Mouse (Mus musculus): ENCODE data around the gene Sept1. TPM values are rescaled to one million over a fixed set of nuclear protein-coding genes. Genes with fewer than 3 reads are reported as not detected.

The Sept1 gene
- total RNA-seq, 4 experiments from 2014 or later, result 2.1 to 3.9 (median 2.6) TPM

DNA sequence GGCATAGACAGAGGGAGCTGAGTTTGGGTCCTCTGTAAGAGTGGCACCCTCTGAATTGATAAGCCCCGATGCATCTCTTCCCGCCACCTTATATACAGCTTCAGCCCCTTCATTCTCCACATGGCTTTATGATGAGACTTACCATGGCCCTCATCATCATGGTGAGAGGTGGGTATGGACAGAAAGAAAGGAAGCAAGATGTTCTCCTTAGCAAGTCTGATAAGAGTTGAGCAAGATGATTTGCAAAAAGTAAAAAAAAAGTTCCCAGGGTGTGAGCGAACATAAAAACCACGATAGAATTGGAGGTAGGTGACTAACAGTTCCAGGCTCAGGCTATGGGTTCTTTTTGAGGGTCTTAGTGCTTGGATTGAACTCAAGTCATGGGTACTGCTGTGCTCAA, 14.3 kb downstream of the Sept1 start:
- DNase-seq (ENCODE audit: low spot score), result no peak

DNA sequence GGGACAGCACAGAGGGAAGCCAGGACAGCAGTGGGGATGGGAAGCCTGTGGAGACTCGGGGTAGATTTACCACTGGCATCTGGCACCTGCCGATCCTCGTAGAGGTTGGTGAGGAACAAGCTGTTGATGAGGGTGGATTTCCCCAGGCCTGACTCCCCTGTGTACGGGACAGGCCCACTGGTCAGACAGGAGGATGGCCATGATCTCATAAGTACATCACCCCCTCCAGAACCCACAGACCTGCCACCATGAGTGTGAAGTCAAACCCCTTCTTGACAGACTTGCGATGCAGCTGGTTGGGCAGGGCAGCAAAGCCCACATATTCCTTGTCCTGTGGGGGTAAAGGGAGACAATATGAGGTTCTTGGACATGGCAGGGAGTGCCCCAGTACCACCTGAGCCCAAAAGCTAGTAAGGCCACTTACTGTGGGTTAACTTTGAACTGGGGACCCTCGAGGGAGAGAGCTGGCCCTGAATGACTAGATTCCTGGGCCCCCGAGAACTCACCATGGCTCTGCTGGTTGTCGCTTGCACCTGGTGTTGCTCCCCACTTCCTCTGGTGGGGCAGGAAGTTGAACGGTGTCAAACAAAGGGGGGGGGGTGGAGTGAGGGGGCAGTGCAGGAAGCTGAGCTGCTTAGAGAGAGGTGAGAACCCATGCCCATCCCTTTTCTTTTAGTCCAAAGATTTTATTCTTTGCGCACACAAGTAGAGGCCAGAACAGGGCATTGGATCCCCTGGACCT, 14.9 kb downstream of the Sept1 start:
- no peak for DNase-seq (ENCODE audit: low spot score)

DNA sequence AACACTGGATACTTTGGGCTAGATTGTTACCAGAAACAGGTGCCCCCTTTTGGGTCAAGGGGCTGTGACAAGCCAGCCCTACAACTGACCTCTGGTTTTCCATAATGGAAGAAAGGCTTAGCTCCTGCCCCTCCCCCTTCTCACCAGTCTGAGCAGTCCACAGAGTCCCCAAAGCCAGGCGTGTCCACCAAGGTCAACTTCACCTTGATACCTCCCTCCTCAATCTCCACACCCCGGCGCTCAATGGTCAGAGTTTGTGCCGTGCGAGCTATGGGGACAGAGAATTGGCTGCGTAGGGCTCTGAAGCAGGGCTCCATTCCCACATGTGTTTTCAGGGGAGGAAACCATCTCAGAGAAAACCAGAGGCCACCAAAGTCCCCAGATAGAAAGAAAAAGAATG, 15.5 kb downstream of the Sept1 start:
- DNase-seq (ENCODE audit: low spot score), result no peak

DNA sequence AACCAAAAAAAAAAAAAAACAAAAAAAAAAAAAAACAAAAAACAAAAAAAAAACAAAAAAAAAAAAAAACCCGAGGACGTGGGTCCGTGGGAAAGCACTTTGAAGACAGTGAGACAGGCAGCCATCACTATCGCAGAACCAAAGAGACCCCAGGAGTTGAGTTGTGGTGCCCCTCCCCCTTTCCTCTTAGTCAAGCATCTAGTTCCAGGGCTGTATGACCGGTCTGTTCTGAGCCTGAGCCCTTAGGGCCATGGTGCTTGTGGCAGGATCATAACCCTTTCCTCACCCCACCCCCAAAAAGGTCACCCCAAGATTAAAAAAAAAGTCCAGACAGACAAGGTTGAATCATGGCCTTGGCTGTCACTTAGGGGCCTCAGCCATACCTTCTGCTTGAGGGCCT, 16.6 kb downstream of the Sept1 start:
- DNase-seq (ENCODE audit: low spot score), result no peak

DNA sequence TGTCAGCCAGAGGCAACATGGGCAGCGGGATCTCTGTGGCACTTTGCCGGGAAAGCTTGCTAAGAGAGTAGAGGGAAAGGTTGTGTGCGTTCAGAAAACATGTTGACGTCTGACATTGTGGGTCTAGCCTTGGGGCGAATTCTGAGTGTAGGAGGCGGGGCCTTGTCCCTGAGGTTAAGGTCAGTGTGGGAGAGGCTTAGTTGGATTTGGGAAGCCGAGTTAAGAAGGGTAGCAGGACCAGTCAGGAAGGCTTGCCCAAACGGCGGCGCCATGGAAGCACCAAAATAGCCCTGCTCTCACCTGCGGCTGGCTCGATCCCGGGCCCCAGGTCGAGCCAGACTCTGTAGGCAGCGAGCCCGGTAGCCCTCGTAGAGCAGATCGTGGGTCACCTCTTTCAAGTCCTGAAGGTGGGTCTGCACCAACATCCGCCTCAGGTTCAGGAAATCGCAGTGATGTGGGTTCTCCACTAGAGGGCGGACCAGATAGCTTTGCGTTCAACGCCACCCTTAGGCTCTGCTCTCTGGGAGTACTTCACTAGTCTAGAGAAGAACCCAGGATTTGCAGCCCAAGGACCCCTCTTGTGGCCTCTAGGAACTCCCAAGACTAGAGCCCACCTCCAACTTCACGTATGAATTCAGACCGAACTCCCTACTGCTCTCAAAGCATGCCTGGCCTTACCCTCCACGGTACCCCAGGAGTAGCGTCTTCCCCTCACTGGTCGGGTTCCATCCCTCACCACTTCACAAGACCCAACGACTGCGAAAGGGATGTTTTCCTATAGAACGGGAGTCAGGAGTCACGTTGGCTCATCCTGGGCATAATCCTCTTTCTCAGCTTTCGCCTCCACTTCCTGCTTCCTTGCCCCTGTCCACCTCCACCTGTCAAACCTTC, 17.7 kb downstream of the Sept1 start:
- peak; percentile 69 for DNase-seq (ENCODE audit: low spot score)

DNA sequence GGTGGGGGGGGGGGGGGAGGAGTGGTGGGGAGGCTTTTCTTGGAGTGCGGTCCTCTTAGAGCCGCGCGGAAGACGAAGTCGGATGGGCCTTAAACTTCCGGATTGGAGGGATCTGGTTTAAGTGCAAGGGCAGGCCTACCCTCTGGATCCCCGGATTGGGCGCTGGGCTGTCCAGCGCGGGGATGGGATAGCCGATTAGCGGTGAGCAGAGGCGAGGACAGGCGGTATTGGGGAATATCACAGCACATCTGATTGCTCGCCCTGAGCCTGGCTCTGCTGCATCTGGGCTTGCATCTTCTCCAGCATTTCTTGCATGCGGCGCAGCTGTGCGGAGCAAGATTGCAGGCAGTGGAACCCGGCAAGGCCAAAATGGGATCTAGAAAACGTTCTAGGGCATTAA, 18.4 kb downstream of the Sept1 start:
- no peak for DNase-seq (ENCODE audit: low spot score)

DNA sequence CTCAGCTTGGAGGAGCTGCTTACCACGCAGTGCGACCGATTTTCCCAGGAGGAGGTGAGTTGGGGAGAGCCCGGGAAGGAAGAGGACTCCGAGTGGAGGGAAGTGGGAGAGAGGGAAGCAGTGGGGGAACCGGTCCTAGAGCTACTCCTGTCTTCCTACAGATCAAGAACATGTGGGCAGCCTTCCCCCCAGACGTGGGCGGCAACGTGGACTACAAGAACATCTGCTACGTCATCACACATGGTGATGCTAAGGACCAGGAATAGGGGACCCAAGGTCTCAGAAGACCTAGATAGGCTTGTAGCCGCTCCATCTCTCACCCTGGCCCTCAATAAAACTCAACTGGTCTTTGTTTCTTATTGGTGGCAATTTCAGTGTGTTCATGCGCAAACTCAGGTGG, 19.0 kb downstream of the Sept1 start:
- no peak for DNase-seq (ENCODE audit: low spot score)

DNA sequence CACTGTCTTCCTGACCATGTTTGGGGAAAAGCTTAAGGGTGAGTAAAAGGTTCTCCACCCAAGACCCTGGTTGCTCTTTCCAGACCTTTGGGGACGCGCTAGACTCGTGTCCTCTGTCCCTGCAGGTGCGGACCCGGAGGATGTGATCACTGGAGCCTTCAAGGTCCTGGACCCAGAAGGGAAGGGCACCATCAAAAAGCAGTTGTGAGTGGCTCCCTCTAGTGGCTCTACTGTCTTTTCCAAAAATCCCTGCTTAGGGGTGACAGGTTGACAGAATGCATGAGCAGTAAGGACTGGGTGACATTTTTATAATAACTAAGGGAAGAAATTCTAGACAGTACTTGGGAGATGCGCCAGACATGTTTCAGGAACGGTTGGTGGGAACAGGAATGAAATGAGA, 19.4 kb downstream of the Sept1 start:
- peak; percentile 33 for DNase-seq (ENCODE audit: low spot score)

DNA sequence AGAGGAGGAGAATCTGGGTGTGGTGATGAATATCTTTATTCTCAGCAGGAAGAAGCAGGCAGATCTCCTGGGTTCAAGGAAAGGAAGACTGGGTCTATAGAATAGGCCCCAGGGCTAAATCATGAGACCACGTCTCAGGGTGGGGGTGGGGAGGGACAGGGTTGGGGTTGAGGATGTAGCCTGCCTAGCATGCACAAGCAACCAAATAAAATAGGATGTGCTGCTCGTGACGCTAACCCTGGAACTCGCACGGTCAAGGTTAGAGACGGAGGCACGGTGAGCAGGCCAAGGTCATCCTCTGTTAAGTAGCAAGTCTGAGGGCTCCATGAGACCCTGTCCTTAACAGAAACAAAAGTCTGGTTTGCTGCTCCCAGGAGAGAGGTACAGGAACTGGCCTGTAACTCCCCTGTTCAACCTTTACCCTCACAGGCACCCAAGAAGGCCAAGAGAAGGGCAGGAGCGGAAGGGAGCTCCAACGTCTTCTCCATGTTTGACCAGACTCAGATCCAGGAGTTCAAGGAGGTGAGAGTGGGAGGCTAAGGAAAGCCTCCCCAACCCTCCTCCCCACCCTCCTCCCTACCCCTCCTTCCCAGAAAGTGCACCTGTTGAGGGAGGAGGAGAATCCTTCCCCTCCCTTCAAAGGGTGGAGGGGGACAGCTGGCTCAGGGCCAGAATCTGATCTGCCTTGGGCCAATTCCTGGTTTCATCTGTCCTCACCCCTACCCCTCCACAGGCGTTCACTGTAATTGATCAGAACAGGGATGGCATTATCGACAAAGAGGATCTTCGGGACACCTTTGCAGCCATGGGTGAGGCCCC, 20.3 kb downstream of the Sept1 start:
- no peak for DNase-seq (ENCODE audit: low spot score)

DNA sequence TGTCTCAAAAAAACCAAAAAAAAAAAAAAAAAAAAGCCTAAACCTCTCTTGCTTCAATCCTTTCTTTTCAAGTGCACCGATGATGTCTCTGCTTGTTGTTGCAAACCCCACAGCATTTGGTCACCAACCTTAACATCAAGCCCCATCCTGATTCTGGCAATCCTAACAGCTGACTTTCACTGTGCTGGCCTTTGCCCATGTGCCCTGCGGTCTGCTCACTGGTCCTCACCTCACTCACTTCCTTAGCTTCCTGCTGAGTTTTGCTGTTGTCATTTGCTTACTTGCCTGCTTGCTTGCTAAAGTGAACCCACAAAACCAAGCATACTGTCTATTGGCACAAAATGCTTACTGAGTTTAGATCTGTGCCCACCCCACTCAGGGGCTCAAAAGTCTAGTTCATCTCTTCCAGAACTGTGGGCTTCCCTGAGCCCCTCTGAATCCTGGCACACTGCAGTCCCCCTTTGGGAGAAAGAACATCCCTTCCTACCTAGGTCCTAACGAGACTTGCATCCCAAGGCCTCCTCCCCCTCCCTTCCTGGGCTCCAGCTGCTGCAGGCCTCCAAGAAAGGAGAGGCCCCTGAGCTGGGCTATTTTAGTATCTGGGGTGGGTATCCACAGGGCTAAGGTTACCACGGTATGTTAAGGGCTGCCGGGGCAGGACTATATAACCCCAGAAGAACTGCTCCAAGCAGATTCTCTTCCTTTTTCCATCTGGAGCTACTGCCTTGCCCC, 21.8 kb downstream of the Sept1 start:
- DNase-seq (ENCODE audit: low spot score), result no peak

DNA sequence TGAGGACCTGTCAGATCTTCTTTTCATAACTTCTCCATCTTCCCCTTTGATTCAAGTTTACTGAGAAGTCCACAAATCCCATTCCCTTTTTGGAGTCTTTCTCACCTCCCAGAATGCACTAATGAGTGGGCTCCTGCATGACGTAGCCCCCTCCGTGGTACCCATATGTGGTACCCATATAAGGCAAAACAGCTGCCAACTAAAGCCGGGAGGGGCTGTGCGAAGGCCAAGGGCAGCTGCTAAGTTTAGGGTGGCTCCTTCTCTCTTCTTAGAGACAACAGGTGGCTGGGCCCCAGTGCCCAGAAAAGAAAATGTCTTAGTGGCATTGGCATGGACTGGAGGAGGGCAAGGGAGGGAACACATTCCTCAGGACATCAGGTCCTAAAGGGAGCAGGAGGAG, 22.7 kb downstream of the Sept1 start:
- no peak for DNase-seq (ENCODE audit: low spot score)

DNA sequence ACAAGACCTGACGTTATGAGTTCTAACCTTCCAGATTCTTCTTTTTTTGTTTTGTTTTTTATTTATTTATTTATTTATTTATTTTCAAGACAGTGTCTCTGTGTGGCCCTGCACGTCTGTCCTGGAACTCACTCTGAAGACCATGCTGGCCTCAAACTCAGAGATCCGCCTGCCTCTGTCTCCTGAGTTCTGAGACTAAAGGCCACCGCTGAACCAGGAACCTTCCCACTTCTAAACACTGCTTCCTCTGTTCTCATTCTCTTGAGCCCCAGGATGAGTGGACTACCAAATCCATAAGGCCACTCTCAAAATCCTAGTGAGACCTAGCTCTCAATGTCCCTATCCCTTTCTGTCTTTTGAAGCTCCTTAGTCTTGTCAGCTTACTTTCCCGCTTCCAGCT, 23.1 kb downstream of the Sept1 start:
- no peak for DNase-seq (ENCODE audit: low spot score)

DNA sequence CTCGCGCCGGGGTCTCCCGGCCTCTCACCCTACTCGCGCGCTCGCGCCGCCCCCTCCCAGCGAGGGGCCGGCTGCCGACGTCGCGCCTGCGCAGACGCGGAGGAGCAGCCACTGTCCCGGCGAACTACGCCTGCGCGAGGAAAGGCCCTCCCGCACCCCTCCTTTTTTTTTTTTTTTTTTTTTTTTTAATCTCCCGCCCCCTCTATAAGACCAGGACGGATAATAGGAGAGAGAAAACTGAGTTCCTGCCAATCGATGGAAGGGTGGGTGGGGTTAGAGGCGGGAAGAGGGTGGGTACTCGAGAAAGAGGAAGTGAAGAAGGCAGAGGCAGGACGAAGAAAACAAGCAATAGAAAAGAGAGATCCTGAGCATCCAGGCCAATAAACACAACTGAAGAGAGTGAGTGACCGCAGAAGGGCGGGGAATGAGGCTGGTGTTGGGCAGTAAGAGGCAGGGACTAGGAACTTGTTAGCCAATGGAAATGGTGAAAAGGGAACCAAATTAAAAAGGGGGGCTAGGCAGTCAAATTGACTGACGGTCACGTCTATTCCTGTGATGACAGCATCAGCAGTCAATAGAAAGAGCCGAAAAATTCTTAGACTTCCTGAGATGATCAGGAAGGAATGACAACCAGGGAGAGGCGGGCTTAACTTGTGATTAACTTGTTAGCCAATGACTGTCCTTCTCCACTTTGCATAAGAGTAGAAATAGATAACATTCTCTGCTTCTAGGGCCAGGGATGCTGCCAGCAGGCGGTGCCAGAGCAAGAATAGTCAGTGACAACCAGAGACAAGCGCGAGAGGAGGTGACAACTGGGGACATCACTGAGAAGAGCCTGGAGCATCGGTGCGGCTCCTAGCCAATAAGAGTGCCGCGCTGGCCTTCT, 24.1 kb downstream of the Sept1 start, which contains the start of gene Mylpf:
Gene Mylpf (plus strand): TSS at position 338 of the 886 bp plus-strand sequence.
- DNase-seq (ENCODE audit: low spot score), result peak; percentile 97

DNA sequence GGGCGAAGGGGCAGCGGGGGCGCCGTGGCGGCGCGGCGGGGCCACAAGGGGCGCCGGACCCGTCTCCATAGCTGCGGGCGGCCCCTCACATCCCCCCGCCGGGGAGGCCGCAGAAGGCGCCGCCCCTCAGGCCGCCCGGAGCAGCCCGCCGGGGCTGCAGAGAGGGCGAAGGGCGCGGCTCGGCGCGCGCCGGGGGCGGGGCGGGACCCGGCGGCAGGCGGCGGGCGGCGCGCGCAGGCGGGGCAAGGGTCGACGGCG, 24.7 kb downstream of the Sept1 start, which contains the start of gene Tbc1d10b:
Gene Tbc1d10b (minus strand): TSS at position 174 of the 258 bp plus-strand sequence.
- DNase-seq (ENCODE audit: low spot score), result no peak

DNA sequence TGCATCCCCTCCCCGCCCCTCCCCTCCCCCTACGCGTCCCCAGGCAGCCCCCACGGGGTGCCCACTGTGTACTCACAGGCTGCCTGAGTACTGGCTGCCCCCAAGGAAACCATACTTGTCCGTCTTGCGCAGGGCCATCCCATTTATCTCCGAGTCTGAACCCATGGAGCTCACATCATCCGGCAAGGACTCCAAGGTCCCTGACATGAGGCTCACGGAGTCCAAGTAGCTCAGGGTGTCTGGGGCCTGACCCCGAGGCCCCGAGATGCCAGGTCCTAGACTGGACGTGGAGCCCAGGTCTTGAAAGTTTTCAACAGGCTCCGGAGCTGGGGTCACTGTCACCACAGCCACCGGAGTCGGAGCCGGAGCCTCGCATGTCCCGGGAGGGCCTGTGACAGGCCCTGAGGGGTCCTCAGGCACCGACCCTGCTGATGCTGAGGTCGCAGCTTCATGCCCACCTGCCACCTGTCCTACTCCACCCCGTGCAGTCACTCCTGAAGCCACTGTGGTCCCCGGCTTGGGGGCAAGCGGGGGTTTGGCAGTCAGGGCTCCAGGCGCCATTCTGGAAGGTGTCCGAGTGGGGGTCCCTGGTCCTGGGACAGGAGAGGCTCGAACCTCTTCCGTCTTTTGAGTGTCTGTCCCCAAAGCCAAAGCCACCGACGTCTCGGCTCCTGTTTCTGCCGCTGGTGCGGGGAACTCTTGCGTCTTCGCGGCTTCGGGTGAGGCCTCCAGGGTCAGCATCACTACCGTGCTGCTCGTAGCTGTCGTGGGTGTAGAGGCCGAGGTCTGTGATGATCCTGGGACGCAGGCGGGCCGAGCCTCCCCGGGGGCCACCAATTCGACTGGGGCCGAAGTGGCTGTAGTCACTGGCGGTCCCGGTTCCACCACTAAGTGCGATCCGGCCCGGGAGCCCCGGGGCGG, 25.3 kb downstream of the Sept1 start:
- no peak for DNase-seq (ENCODE audit: low spot score)

DNA sequence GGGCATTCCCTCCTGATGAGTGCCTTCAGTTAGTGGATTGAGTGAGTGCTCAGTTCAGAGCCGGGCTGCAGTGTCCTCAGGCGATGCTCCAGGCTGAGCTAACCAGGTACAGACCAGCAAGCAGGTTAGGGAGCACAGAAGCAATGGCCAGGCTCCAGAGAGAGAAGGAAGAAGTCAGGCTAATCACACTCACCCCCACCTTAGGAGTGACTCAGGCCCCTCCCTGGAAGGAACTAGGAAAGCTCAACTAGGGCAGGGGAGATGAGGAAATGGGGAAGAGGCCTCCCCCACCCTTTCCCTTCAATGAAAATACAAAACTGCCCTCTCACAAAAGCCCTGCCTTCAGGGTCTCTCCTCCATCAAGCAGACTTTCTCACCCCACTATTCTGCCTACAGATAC, 26.3 kb downstream of the Sept1 start:
- DNase-seq (ENCODE audit: low spot score), result no peak

DNA sequence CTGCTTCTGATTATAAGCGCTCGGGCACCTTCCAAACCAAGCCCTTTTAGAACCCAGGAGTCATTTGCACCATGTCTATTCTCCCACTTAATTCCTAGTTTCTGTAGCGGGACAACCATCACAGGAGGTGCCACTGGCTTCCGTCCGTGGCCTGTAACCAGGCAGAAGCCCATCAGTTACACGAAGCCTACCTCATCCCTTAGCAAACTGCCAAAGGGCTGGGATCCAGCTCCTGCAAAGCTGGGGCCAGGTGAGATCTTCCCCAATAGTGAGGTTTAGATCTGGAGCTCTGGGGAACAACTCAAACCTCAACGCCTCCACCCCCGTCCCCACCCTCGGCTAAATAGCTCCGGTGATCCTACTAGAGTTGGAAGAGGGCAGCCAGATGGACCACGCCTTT, 36.4 kb downstream of the Sept1 start:
- no peak for DNase-seq (ENCODE audit: low spot score)

DNA sequence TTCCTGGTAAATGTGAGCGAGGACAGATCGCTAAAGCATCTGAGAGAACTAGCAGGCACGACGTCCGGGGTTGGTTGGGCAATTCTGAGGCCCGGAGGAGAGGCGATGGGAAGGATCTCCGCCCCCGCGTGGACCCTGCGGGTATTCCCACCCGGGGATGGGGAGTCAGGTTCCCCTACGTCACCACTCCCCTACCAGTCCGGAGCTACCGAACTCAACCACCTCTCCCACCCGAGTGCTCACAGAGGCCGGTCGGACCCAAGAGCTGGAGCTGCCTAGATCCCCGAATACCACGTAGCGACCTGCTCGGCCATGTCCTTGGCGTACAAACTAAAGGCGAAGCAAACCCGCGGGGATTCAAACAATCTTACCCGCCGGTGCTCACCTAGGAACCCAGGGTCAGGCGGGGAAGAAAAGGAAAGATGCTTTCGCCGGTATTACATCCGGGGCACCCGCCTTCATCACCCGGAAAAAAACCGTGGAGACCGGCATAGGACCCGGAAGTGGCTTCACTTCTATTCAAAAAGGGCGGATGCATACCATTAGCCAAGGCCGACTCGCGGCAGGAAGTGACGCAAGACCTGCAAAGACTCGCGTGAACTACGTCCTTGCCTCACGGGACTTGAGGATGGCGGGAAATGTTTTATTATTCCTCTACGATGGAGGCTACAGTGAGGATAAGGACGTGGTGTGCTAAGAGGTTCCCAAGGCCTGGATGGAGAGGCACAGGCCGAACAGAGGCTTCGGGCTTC, 37.2 kb downstream of the Sept1 start, which contains the start of gene Cd2bp2:
Gene Cd2bp2 (minus strand): TSS at position 507 of the 752 bp plus-strand sequence.
- DNase-seq (ENCODE audit: low spot score), result peak; percentile 98

DNA sequence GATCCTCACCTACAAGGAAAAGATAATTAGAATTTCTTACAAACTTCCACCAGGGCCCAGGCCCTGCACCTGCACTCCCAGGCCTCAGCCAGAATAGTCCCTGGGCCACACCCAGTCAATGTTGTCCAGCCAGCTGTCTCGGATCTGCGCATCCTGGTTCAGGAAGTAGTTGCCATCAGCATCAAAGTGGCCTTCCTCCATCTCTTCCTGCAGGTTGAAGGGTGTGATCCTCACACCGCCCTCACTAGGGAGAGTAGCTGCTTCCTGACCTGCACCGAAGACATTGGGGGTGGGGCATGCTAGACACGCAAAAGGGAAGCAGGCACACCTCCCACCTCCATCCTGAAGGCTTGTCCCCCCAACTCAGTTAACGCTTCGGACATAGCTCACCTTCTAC, 38.3 kb downstream of the Sept1 start:
- DNase-seq (ENCODE audit: low spot score), result no peak
